In the genomic region with DNA sequence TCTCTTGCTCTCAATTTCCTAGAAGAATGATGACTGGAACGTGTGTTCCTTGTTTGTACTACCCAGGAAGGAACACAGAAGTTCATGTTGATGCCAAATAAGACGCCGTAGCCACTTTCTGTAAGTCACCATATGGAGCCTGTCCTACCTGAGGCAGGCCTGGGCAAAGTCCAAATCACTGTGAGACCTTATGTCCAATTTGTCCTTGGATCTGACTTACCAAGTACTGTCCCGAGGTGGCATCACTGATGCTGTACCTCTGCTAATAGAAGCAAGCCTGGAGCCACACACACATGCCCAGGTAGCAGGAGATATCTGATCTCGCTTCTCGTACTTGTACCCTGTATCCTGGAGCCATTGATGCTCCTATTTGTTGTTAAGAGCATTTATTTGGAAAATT, we compare ENCODE assay signal across 7 mouse cellular contexts.
"Had no signal": no experiment of that assay in that cellular context is flagged by ENCODE, and none has a peak within 500 bp of the region (broad histone marks: within the 10 kb centered on the region; RNA-seq: fewer than 3 reads in every experiment).

No protein-coding gene starts in this region.

- DNase-seq: kidney, postnatal 14 days; liver; liver, embryonic 13.5 days; liver, postnatal 0 days; lung, postnatal 14 days; right cerebral cortex, adult 18-20 months; thymus, postnatal 4 days had no signal
